Mouse (Mus musculus): ENCODE measurements at regions not wholly inside any gene's neighbourhood (a gene's known extent, or its start where the extent isn't known, plus 50 kb on each side); places are given as distances from the start of the nearest gene placed in this dataset.

GRCm38 (mm10) chrX:76795304-76795703 lies 192.6 kb upstream of the Cldn34d start:
- ATAC-seq (ENCODE audit: low FRiP score, low TSS enrichment) (no peak), DNase-seq (ENCODE audit: low spot score) (no peak)
- no peak for TF ChIP-seq EP300 (optimal IDR thresholded peaks at IDR 0.05)
- TF ChIP-seq CTCF (IDR thresholded peaks at IDR 0.05; ENCODE audit: low read depth): no peak
- no peaks in the 10 kb centered on the region for H3K4me1 ChIP-seq (replicated peaks; ENCODE audit: control insufficient read depth, insufficient read depth)
- no peak overlapping the region for H3K4me3 ChIP-seq (ENCODE audit: low read depth, low read length)
- H3K9ac ChIP-seq (ENCODE audit: low read length): no peak overlapping the region
- H3K27me3 ChIP-seq (ENCODE audit: control insufficient read depth, insufficient read depth, low read length): no peaks in the 10 kb centered on the region
- H3K27ac ChIP-seq (replicated peaks): no peak overlapping the region
- H3K4me2 ChIP-seq (replicated peaks; ENCODE audit: low read depth): no peak overlapping the region
- no peaks in the 10 kb centered on the region for H3K9me3 ChIP-seq (ENCODE audit: control insufficient read depth, low read length)
- no peaks in the 10 kb centered on the region for H3K36me3 ChIP-seq (ENCODE audit: control insufficient read depth, insufficient read depth, low read length)
- WGBS: 74% methylated on average over 1 of the region's 1 CpGs

GRCm38 (mm10) chrX:76790613-76791012 lies 187.9 kb upstream of the Cldn34d start:
- Histone ChIP-seq H3K27ac (replicated peaks) (no peak overlapping the region), H3K9me3 (ENCODE audit: control insufficient read depth, low read length) (no peaks in the 10 kb centered on the region), H3K27me3 (ENCODE audit: control insufficient read depth, insufficient read depth, low read length) (no peaks in the 10 kb centered on the region), H3K4me2 (replicated peaks; ENCODE audit: low read depth) (no peak overlapping the region), H3K9ac (ENCODE audit: low read length) (no peak overlapping the region), H3K4me3 (ENCODE audit: low read depth, low read length) (no peak overlapping the region), H3K4me1 (replicated peaks; ENCODE audit: control insufficient read depth, insufficient read depth) (no peaks in the 10 kb centered on the region), H3K36me3 (ENCODE audit: control insufficient read depth, insufficient read depth, low read length) (no peaks in the 10 kb centered on the region)
- TF ChIP-seq EP300 (optimal IDR thresholded peaks at IDR 0.05): no peak
- TF ChIP-seq CTCF (IDR thresholded peaks at IDR 0.05; ENCODE audit: low read depth): peak; percentile 43
- DNase-seq (ENCODE audit: low spot score): no peak
- ATAC-seq (ENCODE audit: low FRiP score, low TSS enrichment): no peak

GRCm38 (mm10) chrX:76780044-76780443 lies 177.3 kb upstream of the Cldn34d start:
- Histone ChIP-seq H3K4me1 (replicated peaks; ENCODE audit: control insufficient read depth, insufficient read depth) (no peaks in the 10 kb centered on the region), H3K4me2 (replicated peaks; ENCODE audit: low read depth) (no peak overlapping the region), H3K36me3 (ENCODE audit: control insufficient read depth, insufficient read depth, low read length) (no peaks in the 10 kb centered on the region), H3K4me3 (ENCODE audit: low read depth, low read length) (no peak overlapping the region), H3K9me3 (ENCODE audit: control insufficient read depth, low read length) (no peaks in the 10 kb centered on the region), H3K27me3 (ENCODE audit: control insufficient read depth, insufficient read depth, low read length) (no peaks in the 10 kb centered on the region), H3K27ac (replicated peaks) (no peak overlapping the region), H3K9ac (ENCODE audit: low read length) (no peak overlapping the region)
- ATAC-seq (ENCODE audit: low FRiP score, low TSS enrichment): no peak
- TF ChIP-seq CTCF (IDR thresholded peaks at IDR 0.05; ENCODE audit: low read depth): no peak
- TF ChIP-seq EP300 (optimal IDR thresholded peaks at IDR 0.05): no peak
- DNase-seq (ENCODE audit: low spot score): no peak

Data from stomach, postnatal 0 days (tissue).